ENCODE assay signal across 22 mouse cellular contexts in the genomic region with DNA sequence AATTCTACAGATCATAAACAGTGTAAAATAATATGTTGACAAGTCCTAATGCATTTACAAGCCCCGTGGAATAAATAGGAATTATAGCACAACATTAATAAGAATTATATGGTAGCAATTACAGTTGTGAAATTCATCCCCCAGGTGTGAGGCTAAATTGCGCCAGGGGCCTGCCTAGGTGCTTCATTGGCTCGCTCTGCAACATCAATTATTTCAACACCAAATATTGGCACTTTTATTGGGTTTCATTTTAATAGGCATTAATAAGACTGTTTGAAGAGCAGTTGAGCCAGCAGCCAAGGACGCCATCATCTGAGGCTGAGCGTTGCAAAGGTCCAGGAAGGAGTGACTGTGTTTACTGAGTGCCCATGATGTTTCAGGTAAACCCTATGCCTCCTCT.
"Had no signal": no experiment of that assay in that cellular context is flagged by ENCODE, and none has a peak within 500 bp of the region (broad histone marks: within the 10 kb centered on the region; RNA-seq: fewer than 3 reads in every experiment).

No protein-coding gene starts in this region.

- H3K36me3 ChIP-seq: heart, embryonic 13.5 days; heart, embryonic 15.5 days; hindbrain, embryonic 10.5 days; hindbrain, embryonic 12.5 days; liver, embryonic 12.5 days had no signal

- ATAC-seq: hindbrain, embryonic 16.5 days; intestine, embryonic 16.5 days; liver, embryonic 12.5 days had no signal

- H3K27me3 ChIP-seq: heart, embryonic 13.5 days; heart, embryonic 15.5 days; hindbrain, embryonic 12.5 days; liver, embryonic 12.5 days had no signal

- H3K9me3 ChIP-seq: heart, embryonic 13.5 days; heart, embryonic 15.5 days; hindbrain, embryonic 10.5 days; hindbrain, embryonic 12.5 days; liver, embryonic 12.5 days had no signal

- DNase-seq: gastrocnemius, postnatal 14 days; gastrocnemius, postnatal 36 days; heart, adult 2 months; heart, postnatal 4 days; kidney, adult 11 months; kidney, adult 2 months; kidney, adult 9 months; kidney, postnatal 10 days; kidney, postnatal 4 days; lung, adult 18-20 months had no signal

- H3K4me2 ChIP-seq: heart, embryonic 11.5 days; heart, embryonic 13.5 days; heart, embryonic 15.5 days; hindbrain, embryonic 12.5 days; hindbrain, embryonic 14.5 days; liver, embryonic 12.5 days had no signal

- H3K4me3 ChIP-seq: heart, adult 2 months; heart, embryonic 13.5 days; heart, embryonic 15.5 days; hindbrain, embryonic 10.5 days; hindbrain, embryonic 12.5 days; layer of hippocampus, adult 2 months; left cerebral cortex, adult 2 months; liver, embryonic 12.5 days had no signal

- H3K4me1 ChIP-seq: heart, embryonic 15.5 days; hindbrain, embryonic 10.5 days; hindbrain, embryonic 12.5 days had no signal

- H3K9ac ChIP-seq: heart, embryonic 13.5 days; heart, embryonic 15.5 days; hindbrain, embryonic 12.5 days; hindbrain, embryonic 14.5 days; liver, embryonic 12.5 days; liver, embryonic 14.5 days had no signal

- H3K27ac ChIP-seq: heart, adult 2 months; heart, embryonic 13.5 days; heart, embryonic 15.5 days; hindbrain, embryonic 10.5 days; hindbrain, embryonic 12.5 days; hindbrain, embryonic 14.5 days; layer of hippocampus, adult 2 months; left cerebral cortex, adult 2 months; liver, embryonic 12.5 days; liver, embryonic 14.5 days had no signal
